Mouse (Mus musculus) C2C12 (cell line): Measurements from ENCODE around the gene Tctex1d2. TPM values are rescaled to one million over a fixed set of nuclear protein-coding genes. Genes with fewer than 3 reads are reported as not detected.
A peak's percentile ranks its signal among the peaks of the same experiment; 100 is the strongest.

Experiments
- H3K27me3 ChIP-seq: one replicate; pipeline ENCODE4 v1.6.1; 2011; ENCODE audit not compliant: control insufficient read depth, insufficient read depth, insufficient read length
- H3K36me3 ChIP-seq: one replicate; pipeline ENCODE4 v1.6.1; 2011; ENCODE audit not compliant: control insufficient read depth, insufficient read depth
- H3K4me3 ChIP-seq: one replicate; pipeline ENCODE4 v1.5.1; 2011; ENCODE audit warnings: mild to moderate bottlenecking, control low read depth; ENCODE audit not compliant: poor library complexity, insufficient read depth, severe bottlenecking
- H3K79me2 ChIP-seq: one replicate; pipeline ENCODE4 v1.6.1; 2011; ENCODE audit not compliant: control insufficient read depth, insufficient read depth
- H3K79me3 ChIP-seq: one replicate; pipeline ENCODE4 v1.6.1; 2011; ENCODE audit warnings: low read depth, control low read depth
- H3ac ChIP-seq: one replicate; pipeline ENCODE3; 2011; ENCODE audit warnings: low read depth; ENCODE audit not compliant: control insufficient read depth, insufficient read length
- CEBPB ChIP-seq: IDR thresholded peaks from one replicate; pipeline ENCODE4 v1.6.1; 2011; ENCODE audit warnings: low read depth, mild to moderate bottlenecking, control low read depth, moderate library complexity
- CTCF ChIP-seq: IDR thresholded peaks from one replicate; pipeline ENCODE4 v1.5.1; 2011; ENCODE audit not compliant: control insufficient read depth, insufficient read depth, insufficient read length
- FOSL1 ChIP-seq: IDR thresholded peaks from one replicate; pipeline ENCODE4 v1.8.0; 2011; ENCODE audit warnings: mild to moderate bottlenecking, low read length; ENCODE audit not compliant: poor library complexity, insufficient read depth, severe bottlenecking
- MAX ChIP-seq: IDR thresholded peaks from one replicate; pipeline ENCODE4 v1.6.1; 2011; ENCODE audit warnings: mild to moderate bottlenecking, control low read depth
- MYOD1 ChIP-seq: IDR thresholded peaks from one replicate; pipeline ENCODE4 v1.6.1; 2011; ENCODE audit warnings: low read depth; ENCODE audit not compliant: control insufficient read depth, insufficient read length
- MYOG ChIP-seq: IDR thresholded peaks from one replicate; pipeline ENCODE4 v1.6.1; 2011; ENCODE audit not compliant: control insufficient read depth, insufficient read length; ENCODE audit errors: extremely low read depth
- USF1 ChIP-seq: IDR thresholded peaks from one replicate; pipeline ENCODE4 v1.6.1; 2011; ENCODE audit warnings: low read depth, mild to moderate bottlenecking, control low read depth, moderate library complexity
- long read RNA-seq, 2 experiments: library from polyadenylated mRNA; unstranded; transcript quantifications; one replicate each; pipeline ENCODE4 v2.0.0; 2019 to 2020
- polyA plus RNA-seq: library from polyadenylated mRNA; unstranded; fragments of >200 nt; fragmentation: generic; extraction: Trizol; gene quantifications from one replicate; pipeline ENCODE4 v1.2.1, GENCODE M21; 2012; ENCODE audit warnings: missing spikeins

Gene Tctex1d2
- 16.6 TPM for polyA plus RNA-seq
- long read RNA-seq, experiment 1, transcript Tctex1d2-201 (5 exons, 838 nt) = major isoform, 26 of 36 reads
- long read RNA-seq, experiment 1, partial matches to known transcripts = 0 of 36 reads
- long read RNA-seq, experiment 1, other reads (novel, unspliced or antisense) = 8 of 36 reads
- long read RNA-seq, experiment 2, partial matches to known transcripts = 0 of 2 reads
- long read RNA-seq, experiment 2, other reads (novel, unspliced or antisense) = 1 of 2 reads

- Histone ChIP-seq H3ac (peak within 1 kb of the TSS; percentile 73), H3K79me3 (peaks cover 5% of the 10 kb centered on the region), H3K79me2 (peaks cover 15% of the 10 kb centered on the region), H3K4me3 (peak within 1 kb of the TSS; percentile 61), H3K36me3 (no peaks in the 10 kb centered on the region), H3K27me3 (no peaks in the 10 kb centered on the region)
- TF ChIP-seq USF1 = peak; percentile 95
- TF ChIP-seq MAX = peak; percentile 49
- no peak for TF ChIP-seq FOSL1
- TF ChIP-seq CEBPB = peak; percentile 33
Measured at GRCm38 (mm10) chr16:32419517-32420483, at the start of gene Tctex1d2. Tctex1d2 (plus strand) TSS chr16:32419702.

GRCm38 (mm10) chr16:32371351-32371750 lies 48.2 kb upstream of the Tctex1d2 start:
- Histone ChIP-seq H3K27me3 (no peaks in the 10 kb centered on the region), H3K79me2 (no peaks in the 10 kb centered on the region), H3ac (no peak overlapping the region), H3K79me3 (no peaks in the 10 kb centered on the region), H3K36me3 (peaks cover 22% of the 10 kb centered on the region), H3K4me3 (no peak overlapping the region)
- TF ChIP-seq FOSL1 = no peak
- TF ChIP-seq MAX = no peak
- no peak for TF ChIP-seq CEBPB
- TF ChIP-seq MYOD1 = no peak
- TF ChIP-seq USF1 = no peak
- TF ChIP-seq CTCF = no peak
- no peak for TF ChIP-seq MYOG

GRCm38 (mm10) chr16:32379575-32379974 lies 39.9 kb upstream of the Tctex1d2 start:
- Histone ChIP-seq H3K79me3 (no peaks in the 10 kb centered on the region), H3K27me3 (no peaks in the 10 kb centered on the region), H3K79me2 (no peaks in the 10 kb centered on the region), H3K4me3 (no peak overlapping the region), H3K36me3 (peaks cover 55% of the 10 kb centered on the region), H3ac (no peak overlapping the region)
- TF ChIP-seq CTCF = no peak
- TF ChIP-seq FOSL1 = no peak
- no peak for TF ChIP-seq MAX
- TF ChIP-seq CEBPB = no peak
- no peak for TF ChIP-seq MYOD1
- no peak for TF ChIP-seq MYOG
- TF ChIP-seq USF1 = no peak

GRCm38 (mm10) chr16:32382901-32383300 lies 36.6 kb upstream of the Tctex1d2 start:
- Histone ChIP-seq H3K4me3 (no peak overlapping the region), H3K79me3 (no peaks in the 10 kb centered on the region), H3K27me3 (no peaks in the 10 kb centered on the region), H3ac (no peak overlapping the region), H3K79me2 (no peaks in the 10 kb centered on the region), H3K36me3 (peaks cover 33% of the 10 kb centered on the region)
- TF ChIP-seq MAX (no peak), FOSL1 (no peak), MYOD1 (no peak), USF1 (no peak), CEBPB (no peak), CTCF (no peak), MYOG (no peak)

GRCm38 (mm10) chr16:32384885-32385284 lies 34.6 kb upstream of the Tctex1d2 start:
- peaks cover 24% of the 10 kb centered on the region for H3K36me3 ChIP-seq
- H3K27me3 ChIP-seq = no peaks in the 10 kb centered on the region
- no peaks in the 10 kb centered on the region for H3K79me2 ChIP-seq
- no peak overlapping the region for H3ac ChIP-seq
- no peaks in the 10 kb centered on the region for H3K79me3 ChIP-seq
- TF ChIP-seq FOSL1 = no peak
- TF ChIP-seq CTCF = no peak
- TF ChIP-seq MYOD1 = no peak
- no peak for TF ChIP-seq MAX
- TF ChIP-seq USF1 = no peak
- no peak for TF ChIP-seq MYOG
- no peak for TF ChIP-seq CEBPB
- no peak overlapping the region for H3K4me3 ChIP-seq
